In the genomic region with DNA sequence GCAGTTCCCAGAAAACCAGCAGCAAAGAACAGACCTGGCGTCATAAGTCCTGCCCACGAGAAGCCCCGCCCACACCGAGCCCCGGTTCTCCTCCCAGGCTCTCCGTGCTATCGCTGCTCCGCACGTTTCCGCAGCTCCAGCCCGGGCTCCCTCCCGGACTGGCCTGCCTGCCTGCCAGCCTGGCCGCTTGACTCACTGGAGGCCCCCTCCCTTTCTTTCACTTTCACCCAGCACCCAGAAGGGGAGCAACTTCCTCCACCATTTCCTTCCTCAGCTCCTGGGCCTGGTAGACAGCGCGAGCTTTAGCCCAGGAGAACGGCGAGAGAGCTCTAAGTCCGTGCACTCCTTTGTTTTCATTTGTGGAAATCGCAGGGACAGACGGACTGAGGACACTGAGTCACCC, we compare ENCODE assay signal across 8 mouse cellular contexts. TPM values are rescaled to one million over a fixed set of nuclear protein-coding genes. Genes with fewer than 3 reads are reported as not detected.
A peak's percentile ranks its signal among the peaks of the same experiment; 100 is the strongest.
DNase-seq lines count a peak whose midpoint lies in the region; ATAC-seq and TF ChIP-seq lines count a peak whose summit lies in the region.

No protein-coding gene starts in this region.

- H3K4me3 ChIP-seq in ES-Bruce4 (ENCODE audit: low read depth, low read length), result peak overlapping the region; percentile 54
- peak overlapping the region; percentile 39 for H3K4me3 ChIP-seq in forebrain, embryonic 13.5 days
- peak overlapping the region; percentile 61 for H3K4me3 ChIP-seq in layer of hippocampus, adult 2 months
- peak overlapping the region; percentile 34 for H3K4me3 ChIP-seq in lung, embryonic 14.5 days (ENCODE audit: low read depth, low read length)

- H3K4me1 ChIP-seq in ES-Bruce4 (ENCODE audit: control insufficient read depth, insufficient read depth, low read length), result peaks cover 6% of the 10 kb centered on the region
- peaks cover 65% of the 10 kb centered on the region for H3K4me1 ChIP-seq in forebrain, embryonic 13.5 days
- peaks cover 52% of the 10 kb centered on the region for H3K4me1 ChIP-seq in lung, embryonic 14.5 days (ENCODE audit: insufficient read depth)

- intact Hi-C loops in heart, postnatal 14 days (cut with DNase I), result loop anchor here (1.0 to 5.0 kb wide), 2 partner anchors 17 to 42 kb away; a partner anchor contains a TSS

- peak overlapping the region; percentile 80 for H3K27ac ChIP-seq in ES-Bruce4 (ENCODE audit: insufficient read depth, low read length)
- peak overlapping the region; percentile 95 for H3K27ac ChIP-seq in forebrain, embryonic 13.5 days
- peak overlapping the region; percentile 95 for H3K27ac ChIP-seq in layer of hippocampus, adult 2 months
- peak overlapping the region; percentile 85 for H3K27ac ChIP-seq in lung, embryonic 14.5 days (ENCODE audit: low read depth)

- under 1% methylated on average over 20 of the region's 20 CpGs for WGBS in forebrain, embryonic 13.5 days
- WGBS in lung, embryonic 14.5 days, result 1% methylated on average over 20 of the region's 20 CpGs

- TF ChIP-seq CTCF in ES-Bruce4 (IDR thresholded peaks at IDR 0.05; ENCODE audit: low read depth, low read length), result no peak
- peak; percentile 26 for TF ChIP-seq CTCF in layer of hippocampus, adult 2 months (conservative IDR thresholded peaks at IDR 0.05)
- TF ChIP-seq CTCF in lung, embryonic 14.5 days (IDR thresholded peaks at IDR 0.05; ENCODE audit: low read depth), result no peak

- ATAC-seq in forebrain, embryonic 13.5 days, result peak; percentile 88
- peak; percentile 77 for ATAC-seq in lung, embryonic 14.5 days (ENCODE audit: insufficient read depth)
- peak; percentile 64 for ATAC-seq in neutrophil, adult 5-6 weeks (ENCODE audit: extremely low read depth, insufficient number of reproducible peaks, low FRiP score, poor library complexity, severe bottlenecking)

- DNase-seq in c-Kit-positive CD71-positive TER-119-positive erythroid progenitor cells, embryonic 14.5 days (ENCODE audit: low spot score), result peak; percentile 96
- peak; percentile 85 to 89 for DNase-seq in heart, postnatal 14 days
- peak; percentile 75 to 79 for DNase-seq in layer of hippocampus, adult 2 months (ENCODE audit: low spot score in 2 of 2)
- DNase-seq in lung, embryonic 14.5 days, result peak; percentile 87
- DNase-seq in thymus, adult 18-20 months, result peak; percentile 73 to 84

- no peaks in the 10 kb centered on the region for H3K27me3 ChIP-seq in ES-Bruce4 (ENCODE audit: control insufficient read depth, insufficient read depth, low read length, poor library complexity, severe bottlenecking)
- no peaks in the 10 kb centered on the region for H3K27me3 ChIP-seq in forebrain, embryonic 13.5 days
- H3K27me3 ChIP-seq in lung, embryonic 14.5 days (ENCODE audit: insufficient read depth, low read length), result no peaks in the 10 kb centered on the region

- peak overlapping the region; percentile 27 for H3K9ac ChIP-seq in ES-Bruce4 (ENCODE audit: low read depth, poor library complexity, severe bottlenecking)
- H3K9ac ChIP-seq in forebrain, embryonic 13.5 days, result peak overlapping the region; percentile 76
- peak overlapping the region; percentile 55 for H3K9ac ChIP-seq in lung, embryonic 14.5 days

- peak overlapping the region; percentile 70 for H3K4me2 ChIP-seq in forebrain, embryonic 13.5 days
- peak overlapping the region; percentile 66 for H3K4me2 ChIP-seq in lung, embryonic 14.5 days

- no peak for TF ChIP-seq POLR2A in ES-Bruce4 (IDR thresholded peaks at IDR 0.05; ENCODE audit: insufficient read depth, low read length)

- 0 out of 2 replicates have a peak, but pooled peaks have one; percentile 9 for TF ChIP-seq EP300 in ES-Bruce4 (IDR thresholded peaks at IDR 0.05; ENCODE audit: insufficient read depth, low read depth, low read length)

- 0 out of 2 replicates have a peak, but pooled peaks cover 7% of the 10 kb centered on the region for H3K36me3 ChIP-seq in ES-Bruce4 (ENCODE audit: control insufficient read depth, insufficient read depth, low read length, poor library complexity, severe bottlenecking)
- H3K36me3 ChIP-seq in forebrain, embryonic 13.5 days (ENCODE audit: poor library complexity, severe bottlenecking), result peaks cover 31% of the 10 kb centered on the region
- H3K36me3 ChIP-seq in lung, embryonic 14.5 days (ENCODE audit: insufficient read depth), result peaks cover 36% of the 10 kb centered on the region

- H3K9me3 ChIP-seq in ES-Bruce4 (replicated peaks; ENCODE audit: control insufficient read depth, insufficient read depth, low read length, poor library complexity, severe bottlenecking), result no peaks in the 10 kb centered on the region
- H3K9me3 ChIP-seq in forebrain, embryonic 13.5 days (replicated peaks), result no peaks in the 10 kb centered on the region
- no peaks in the 10 kb centered on the region for H3K9me3 ChIP-seq in lung, embryonic 14.5 days (ENCODE audit: low read depth, low read length)

RNA-seq across cellular contexts. Expression of a gene that starts 27.4 kb away (rescaled TPM):
- 0.38 TPM in 1 of 2 replicates, not detected in the other for polyA plus RNA-seq in ES-Bruce4 (2011; ENCODE audit: insufficient read depth, insufficient read length, low read depth, missing spikeins)
- polyA plus RNA-seq in forebrain, embryonic 13.5 days (2015; fragmentation: Nextera tagmentation; extraction: Ambion mirVana), result 3.6 and 4.3 TPM in 2 replicates
- total RNA-seq in heart, postnatal 14 days (2021), result under 1 TPM; 0.17 to 0.31 TPM
- total RNA-seq in layer of hippocampus, adult 2 months (2021), result 1 to 10 TPM; 2.8 to 3.8 TPM
- polyA plus RNA-seq in lung, embryonic 14.5 days (2014; fragmentation: Nextera tagmentation; extraction: Ambion mirVana), result 0.68 and 0.79 TPM in 2 replicates
- 6.6 and 8.0 TPM in 2 replicates for total RNA-seq in neutrophil, adult 5-6 weeks (2017)

RNA-seq across cellular contexts. Expression of a gene that starts 43.0 kb away (rescaled TPM):
- 28.3 and 30.1 TPM in 2 replicates for polyA plus RNA-seq in ES-Bruce4 (2011; ENCODE audit: insufficient read depth, insufficient read length, low read depth, missing spikeins)
- polyA plus RNA-seq in forebrain, embryonic 13.5 days (2015; fragmentation: Nextera tagmentation; extraction: Ambion mirVana), result 5.0 and 5.6 TPM in 2 replicates
- 10 to 100 TPM; 15.7 to 16.9 TPM for total RNA-seq in heart, postnatal 14 days (2021)
- total RNA-seq in layer of hippocampus, adult 2 months (2021), result 10 to 100 TPM; 24.6 to 27.2 TPM
- polyA plus RNA-seq in lung, embryonic 14.5 days (2014; fragmentation: Nextera tagmentation; extraction: Ambion mirVana), result 11.3 and 12.3 TPM in 2 replicates
- total RNA-seq in neutrophil, adult 5-6 weeks (2017), result 79.1 and 84.4 TPM in 2 replicates

Comparison
In these comparisons a context has a peak if more than half of its experiments do, and no peak if none do; other contexts are left out.
1. Peak in every context shown above with its lines: DNase-seq, ATAC-seq, H3K4me3 ChIP-seq and H3K27ac ChIP-seq.